Mouse (Mus musculus): ENCODE measurements at regions not wholly inside any gene's neighbourhood (a gene's known extent, or its start where the extent isn't known, plus 50 kb on each side); places are given as distances from the start of the nearest gene placed in this dataset.

DNA sequence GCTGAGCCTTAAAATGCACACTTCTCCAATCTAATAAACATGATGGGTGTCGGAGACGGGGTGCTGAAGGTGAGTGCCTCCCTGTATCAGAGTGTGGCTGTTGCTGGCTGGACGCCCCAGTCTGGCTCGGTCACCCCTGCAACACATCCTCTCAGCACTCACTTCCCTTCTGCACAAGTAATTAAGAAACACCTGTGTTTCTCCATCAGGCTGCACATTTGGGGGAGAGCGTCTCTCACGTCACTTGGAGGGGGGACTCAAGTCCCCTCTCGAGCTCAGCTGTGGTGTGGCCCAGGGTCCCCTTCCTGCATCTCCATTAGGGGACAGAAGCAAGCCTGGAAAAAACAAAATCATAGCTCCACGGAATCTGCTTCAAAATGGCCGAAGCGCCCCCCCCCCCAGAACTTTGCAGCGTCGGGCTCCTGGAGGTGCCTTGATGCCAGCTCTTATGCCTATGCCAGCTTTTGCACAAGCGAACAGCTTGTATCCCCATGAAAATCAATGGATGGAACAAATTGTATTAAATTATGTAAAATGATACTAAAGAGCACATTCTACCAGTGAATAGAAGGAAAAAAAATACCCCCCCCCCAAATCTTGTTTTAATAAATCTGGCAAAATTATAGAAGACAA lies 377.4 kb downstream of the Zfp536 start:
- no peaks in the 10 kb centered on the region for H3K79me3 ChIP-seq (ENCODE audit: low read depth)
- peaks cover 13% of the 10 kb centered on the region for H3K27me3 ChIP-seq (ENCODE audit: control insufficient read depth, insufficient read depth, insufficient read length)
- H3ac ChIP-seq (ENCODE audit: control insufficient read depth, insufficient read length, low read depth), result no peak overlapping the region
- H3K36me3 ChIP-seq (ENCODE audit: control insufficient read depth, insufficient read depth), result no peaks in the 10 kb centered on the region
- TF ChIP-seq CTCF (IDR thresholded peaks at IDR 0.05; ENCODE audit: control insufficient read depth, insufficient read depth, insufficient read length) (no peak), FOSL1 (IDR thresholded peaks at IDR 0.05; ENCODE audit: insufficient read depth, low read length, poor library complexity, severe bottlenecking) (no peak), USF1 (IDR thresholded peaks at IDR 0.05; ENCODE audit: low read depth) (no peak), MYOG (IDR thresholded peaks at IDR 0.05; ENCODE audit: control insufficient read depth, extremely low read depth, insufficient read length) (no peak), CEBPB (IDR thresholded peaks at IDR 0.05; ENCODE audit: low read depth) (no peak), MAX (IDR thresholded peaks at IDR 0.05) (no peak), MYOD1 (IDR thresholded peaks at IDR 0.05; ENCODE audit: control insufficient read depth, insufficient read length, low read depth) (no peak)
- no peak overlapping the region for H3K4me3 ChIP-seq (ENCODE audit: insufficient read depth, poor library complexity, severe bottlenecking)
- H3K79me2 ChIP-seq (ENCODE audit: control insufficient read depth, insufficient read depth), result no peaks in the 10 kb centered on the region

DNA sequence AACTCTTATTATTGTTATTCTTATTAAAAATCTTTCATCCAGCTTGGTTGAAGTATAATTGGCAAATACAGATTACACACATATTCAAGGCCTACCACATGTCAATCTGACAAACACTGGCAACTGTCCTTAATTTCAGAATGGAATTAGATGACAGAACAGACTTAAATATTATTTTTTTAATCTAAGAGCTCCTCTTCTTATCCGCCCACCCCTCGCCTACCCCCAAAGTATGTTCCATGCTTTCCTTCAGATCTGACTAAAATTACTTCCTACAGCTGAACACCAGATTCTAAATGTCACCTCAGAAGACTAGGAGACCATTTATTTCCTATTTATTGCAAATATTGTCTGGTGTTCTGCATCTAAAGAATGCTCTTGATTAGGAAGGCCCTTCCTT lies 370.0 kb downstream of the Zfp536 start:
- peaks cover 10% of the 10 kb centered on the region for H3K27me3 ChIP-seq (ENCODE audit: control insufficient read depth, insufficient read depth, insufficient read length)
- no peaks in the 10 kb centered on the region for H3K79me2 ChIP-seq (ENCODE audit: control insufficient read depth, insufficient read depth)
- H3ac ChIP-seq (ENCODE audit: control insufficient read depth, insufficient read length, low read depth), result no peak overlapping the region
- TF ChIP-seq MYOD1 (IDR thresholded peaks at IDR 0.05; ENCODE audit: control insufficient read depth, insufficient read length, low read depth) (no peak), MYOG (IDR thresholded peaks at IDR 0.05; ENCODE audit: control insufficient read depth, extremely low read depth, insufficient read length) (no peak), CTCF (IDR thresholded peaks at IDR 0.05; ENCODE audit: control insufficient read depth, insufficient read depth, insufficient read length) (no peak), USF1 (IDR thresholded peaks at IDR 0.05; ENCODE audit: low read depth) (no peak), FOSL1 (IDR thresholded peaks at IDR 0.05; ENCODE audit: insufficient read depth, low read length, poor library complexity, severe bottlenecking) (no peak), CEBPB (IDR thresholded peaks at IDR 0.05; ENCODE audit: low read depth) (no peak), MAX (IDR thresholded peaks at IDR 0.05) (no peak)
- no peak overlapping the region for H3K4me3 ChIP-seq (ENCODE audit: insufficient read depth, poor library complexity, severe bottlenecking)
- H3K79me3 ChIP-seq (ENCODE audit: low read depth), result no peaks in the 10 kb centered on the region
- H3K36me3 ChIP-seq (ENCODE audit: control insufficient read depth, insufficient read depth), result no peaks in the 10 kb centered on the region

DNA sequence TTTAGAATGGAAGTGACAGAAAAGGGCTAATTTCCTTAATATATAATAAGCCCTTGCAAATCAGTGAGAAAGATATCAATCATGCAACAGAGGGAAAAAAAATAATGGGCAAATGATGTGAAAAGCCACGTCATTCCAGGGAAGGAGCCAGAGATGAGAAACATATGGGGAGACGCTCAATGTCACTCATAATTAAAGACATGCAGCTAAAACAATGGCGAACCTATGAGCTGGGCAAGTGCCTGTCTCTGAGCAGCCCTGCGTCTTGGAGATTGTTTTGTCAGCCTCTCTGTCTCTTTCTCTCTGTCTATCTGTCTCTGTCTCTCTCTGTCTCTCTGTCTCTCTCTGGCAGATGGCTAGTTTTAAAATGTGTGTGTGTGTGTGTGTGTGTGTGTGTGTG lies 360.1 kb downstream of the Zfp536 start:
- no peak for TF ChIP-seq FOSL1 (IDR thresholded peaks at IDR 0.05; ENCODE audit: insufficient read depth, low read length, poor library complexity, severe bottlenecking)
- no peak for TF ChIP-seq MAX (IDR thresholded peaks at IDR 0.05)
- TF ChIP-seq CTCF (IDR thresholded peaks at IDR 0.05; ENCODE audit: control insufficient read depth, insufficient read depth, insufficient read length), result no peak
- TF ChIP-seq MYOG (IDR thresholded peaks at IDR 0.05; ENCODE audit: control insufficient read depth, extremely low read depth, insufficient read length), result no peak
- no peak for TF ChIP-seq CEBPB (IDR thresholded peaks at IDR 0.05; ENCODE audit: low read depth)
- H3K27me3 ChIP-seq (ENCODE audit: control insufficient read depth, insufficient read depth, insufficient read length), result no peaks in the 10 kb centered on the region
- no peak overlapping the region for H3K4me3 ChIP-seq (ENCODE audit: insufficient read depth, poor library complexity, severe bottlenecking)
- no peaks in the 10 kb centered on the region for H3K36me3 ChIP-seq (ENCODE audit: control insufficient read depth, insufficient read depth)
- no peaks in the 10 kb centered on the region for H3K79me3 ChIP-seq (ENCODE audit: low read depth)
- H3K79me2 ChIP-seq (ENCODE audit: control insufficient read depth, insufficient read depth), result no peaks in the 10 kb centered on the region
- no peak overlapping the region for H3ac ChIP-seq (ENCODE audit: control insufficient read depth, insufficient read length, low read depth)

DNA sequence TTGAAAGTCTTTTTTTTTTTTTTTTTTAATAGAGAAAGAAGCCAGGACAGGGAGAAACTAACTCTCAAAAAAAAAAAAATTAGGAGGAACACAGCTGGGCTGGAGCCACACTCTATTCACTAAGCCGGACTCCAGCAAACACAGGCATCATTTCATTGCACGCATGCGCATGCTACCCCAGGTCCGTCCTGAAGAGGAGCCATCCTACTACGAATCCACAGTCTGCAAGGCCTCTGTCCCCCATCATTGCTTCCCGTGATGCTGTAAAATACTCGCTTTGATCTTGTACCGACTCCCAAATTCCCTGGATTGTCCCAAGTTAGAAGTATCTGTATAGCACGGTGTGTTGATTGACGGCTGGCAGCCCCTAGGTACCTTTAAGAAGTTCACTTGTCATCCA lies 351.7 kb downstream of the Zfp536 start:
- Histone ChIP-seq H3K27me3 (ENCODE audit: control insufficient read depth, insufficient read depth, insufficient read length) (no peaks in the 10 kb centered on the region), H3ac (ENCODE audit: control insufficient read depth, insufficient read length, low read depth) (no peak overlapping the region), H3K36me3 (ENCODE audit: control insufficient read depth, insufficient read depth) (no peaks in the 10 kb centered on the region), H3K4me3 (ENCODE audit: insufficient read depth, poor library complexity, severe bottlenecking) (no peak overlapping the region), H3K79me2 (ENCODE audit: control insufficient read depth, insufficient read depth) (no peaks in the 10 kb centered on the region), H3K79me3 (ENCODE audit: low read depth) (no peaks in the 10 kb centered on the region)
- no peak for TF ChIP-seq MYOG (IDR thresholded peaks at IDR 0.05; ENCODE audit: control insufficient read depth, extremely low read depth, insufficient read length)
- TF ChIP-seq USF1 (IDR thresholded peaks at IDR 0.05; ENCODE audit: low read depth), result no peak
- TF ChIP-seq MYOD1 (IDR thresholded peaks at IDR 0.05; ENCODE audit: control insufficient read depth, insufficient read length, low read depth), result no peak
- TF ChIP-seq CEBPB (IDR thresholded peaks at IDR 0.05; ENCODE audit: low read depth), result no peak
- no peak for TF ChIP-seq CTCF (IDR thresholded peaks at IDR 0.05; ENCODE audit: control insufficient read depth, insufficient read depth, insufficient read length)
- TF ChIP-seq MAX (IDR thresholded peaks at IDR 0.05), result no peak
- no peak for TF ChIP-seq FOSL1 (IDR thresholded peaks at IDR 0.05; ENCODE audit: insufficient read depth, low read length, poor library complexity, severe bottlenecking)
